In the genomic region with DNA sequence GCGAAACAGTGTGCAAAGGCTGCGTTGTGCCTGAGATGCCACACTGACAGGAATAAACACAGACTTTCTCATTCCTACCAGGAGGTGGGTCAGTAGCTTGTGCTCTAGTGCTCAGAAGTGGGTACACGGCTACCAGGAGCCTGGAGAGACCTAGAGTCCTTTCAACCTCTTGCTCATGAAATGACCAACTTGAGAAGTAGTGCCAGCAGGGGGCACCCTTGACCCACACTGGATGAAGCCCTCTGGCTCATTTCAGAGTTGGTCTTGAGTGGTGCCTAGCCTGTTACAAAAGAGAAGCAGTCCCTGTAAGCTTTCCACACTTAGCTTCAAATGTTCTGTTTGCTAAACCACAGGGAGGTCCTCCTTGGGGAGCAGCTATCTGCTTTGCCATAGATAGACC, we compare ENCODE assay signal across 8 mouse cellular contexts. TPM values are rescaled to one million over a fixed set of nuclear protein-coding genes. Genes with fewer than 3 reads are reported as not detected.
DNase-seq lines count a peak whose midpoint lies in the region; ATAC-seq and TF ChIP-seq lines count a peak whose summit lies in the region.
"Had no signal": no experiment of that assay in that cellular context is flagged by ENCODE, and none has a peak within 500 bp of the region (broad histone marks: within the 10 kb centered on the region; RNA-seq: fewer than 3 reads in every experiment).

No protein-coding gene starts in this region.

- no peaks in the 10 kb centered on the region for H3K9me3 ChIP-seq in intestine, embryonic 15.5 days
- H3K9me3 ChIP-seq in midbrain, embryonic 15.5 days: no peaks in the 10 kb centered on the region
- no peaks in the 10 kb centered on the region for H3K9me3 ChIP-seq in stomach, postnatal 0 days (ENCODE audit: control insufficient read depth, low read length)
- H3K9me3 ChIP-seq: lung, embryonic 15.5 days had no signal

- no peak overlapping the region for H3K4me2 ChIP-seq in intestine, embryonic 15.5 days (replicated peaks)
- no peak overlapping the region for H3K4me2 ChIP-seq in midbrain, embryonic 15.5 days
- H3K4me2 ChIP-seq in stomach, postnatal 0 days (replicated peaks; ENCODE audit: low read depth): no peak overlapping the region
- H3K4me2 ChIP-seq: lung, embryonic 15.5 days had no signal

- H3K4me1 ChIP-seq in intestine, embryonic 15.5 days (replicated peaks): peaks cover 17% of the 10 kb centered on the region
- H3K4me1 ChIP-seq in midbrain, embryonic 15.5 days: 0 out of 2 replicates have a peak, but pooled peaks cover 5% of the 10 kb centered on the region
- peaks cover 3% of the 10 kb centered on the region; the same call in 1 of the 2 replicates for H3K4me1 ChIP-seq in stomach, postnatal 0 days (replicated peaks; ENCODE audit: control insufficient read depth, insufficient read depth)

- H3K36me3 ChIP-seq in intestine, embryonic 15.5 days: no peaks in the 10 kb centered on the region
- no peaks in the 10 kb centered on the region for H3K36me3 ChIP-seq in midbrain, embryonic 15.5 days (replicated peaks)
- H3K36me3 ChIP-seq in stomach, postnatal 0 days (ENCODE audit: control insufficient read depth, insufficient read depth, low read length): no peaks in the 10 kb centered on the region
- H3K36me3 ChIP-seq: lung, embryonic 15.5 days had no signal

- WGBS in intestine, embryonic 15.5 days: 45% methylated on average over 3 of the region's 3 CpGs
- 58% methylated on average over 3 of the region's 3 CpGs for WGBS in midbrain, embryonic 15.5 days
- 49% methylated on average over 3 of the region's 3 CpGs for WGBS in stomach, postnatal 0 days

- no peak overlapping the region for H3K27ac ChIP-seq in gastrocnemius, adult 2 months
- peak overlapping the region; percentile 44; the same call in 1 of the 2 replicates for H3K27ac ChIP-seq in intestine, embryonic 15.5 days
- no peak overlapping the region for H3K27ac ChIP-seq in midbrain, embryonic 15.5 days
- H3K27ac ChIP-seq in stomach, postnatal 0 days (replicated peaks): no peak overlapping the region
- H3K27ac ChIP-seq: lung, embryonic 15.5 days had no signal

- TF ChIP-seq CTCF in gastrocnemius, adult 2 months (IDR thresholded peaks at IDR 0.05): peak; percentile 82
- peak; percentile 91 for TF ChIP-seq CTCF in stomach, postnatal 0 days (IDR thresholded peaks at IDR 0.05; ENCODE audit: low read depth)

- intact Hi-C loops in gastrocnemius, adult 2 months (cut with DNase I): loop anchor here (1.0 to 10.0 kb wide), 4 partner anchors 56 to 672 kb away; no protein-coding TSS in a partner anchor
- intact Hi-C loops in left cerebral cortex, postnatal 10 days (cut with DNase I): loop anchor here (2.0 to 5.0 kb wide), 2 partner anchors 284 to 675 kb away; no protein-coding TSS in a partner anchor

- H3K4me3 ChIP-seq in gastrocnemius, adult 2 months: no peak overlapping the region
- H3K4me3 ChIP-seq in intestine, embryonic 15.5 days (replicated peaks): no peak overlapping the region
- H3K4me3 ChIP-seq in midbrain, embryonic 15.5 days: no peak overlapping the region
- no peak overlapping the region for H3K4me3 ChIP-seq in stomach, postnatal 0 days (ENCODE audit: low read depth, low read length)
- H3K4me3 ChIP-seq: lung, embryonic 15.5 days had no signal

- no peak for ATAC-seq in intestine, embryonic 15.5 days
- ATAC-seq in midbrain, embryonic 15.5 days (replicated peaks): 0 out of 2 replicates have a peak, but pooled peaks have one; percentile 37
- peak; percentile 49; the same call in 1 of the 2 replicates for ATAC-seq in stomach, postnatal 0 days (ENCODE audit: low FRiP score, low TSS enrichment)

- H3K9ac ChIP-seq in intestine, embryonic 15.5 days: no peak overlapping the region
- H3K9ac ChIP-seq in midbrain, embryonic 15.5 days: no peak overlapping the region
- no peak overlapping the region for H3K9ac ChIP-seq in stomach, postnatal 0 days (ENCODE audit: low read length)
- H3K9ac ChIP-seq: lung, embryonic 15.5 days had no signal

- no peaks in the 10 kb centered on the region for H3K27me3 ChIP-seq in intestine, embryonic 15.5 days (replicated peaks)
- no peaks in the 10 kb centered on the region for H3K27me3 ChIP-seq in midbrain, embryonic 15.5 days (replicated peaks)
- H3K27me3 ChIP-seq in stomach, postnatal 0 days (ENCODE audit: control insufficient read depth, insufficient read depth, low read length): no peaks in the 10 kb centered on the region

- TF ChIP-seq EP300 in stomach, postnatal 0 days (optimal IDR thresholded peaks at IDR 0.05): no peak

- peak; percentile 62 for DNase-seq in adrenal gland, adult 2 months
- DNase-seq in cerebellum, adult 9-11 months: peak; percentile 28
- DNase-seq in gastrocnemius, adult 2 months: peak; percentile 85
- DNase-seq in left cerebral cortex, postnatal 10 days (ENCODE audit: extremely low spot score in 1 of 2, low spot score in 2 of 2): peak; percentile 58 to 81
- DNase-seq in stomach, postnatal 0 days (ENCODE audit: low spot score): peak; percentile 87

RNA-seq across cellular contexts. Expression of a gene that starts 28.5 kb away (rescaled TPM):
- 1 to 10 TPM; 1.1 to 1.9 TPM for total RNA-seq in adrenal gland, adult 2 months (2021)
- 1.6 and 4.0 TPM in 2 replicates for polyA plus RNA-seq in adrenal gland, adult 2 months (2012; rRNA removed)
- 1 to 10 TPM; 2.3 to 2.7 TPM for total RNA-seq in gastrocnemius, adult 2 months (2021)
- polyA plus RNA-seq in intestine, embryonic 15.5 days (2015; fragmentation: Nextera tagmentation; extraction: Ambion mirVana): 5.7 and 6.1 TPM in 2 replicates
- total RNA-seq in left cerebral cortex, postnatal 10 days (2021): 10 to 100 TPM; 66.0 to 66.5 TPM
- polyA plus RNA-seq in midbrain, embryonic 15.5 days (2015; fragmentation: Nextera tagmentation; extraction: Ambion mirVana): 1.7 and 2.9 TPM in 2 replicates
- polyA plus RNA-seq in stomach, postnatal 0 days (2015; fragmentation: Nextera tagmentation; extraction: Ambion mirVana): 1.6 and 1.8 TPM in 2 replicates

RNA-seq across cellular contexts. Expression of a gene that starts 46.7 kb away (rescaled TPM):
- 10 to 100 TPM; 30.5 to 44.2 TPM for total RNA-seq in adrenal gland, adult 2 months (2021)
- 108 and 121 TPM in 2 replicates for polyA plus RNA-seq in adrenal gland, adult 2 months (2012; rRNA removed)
- 10 to 100 TPM; 40.6 to 65.5 TPM for total RNA-seq in gastrocnemius, adult 2 months (2021)
- 122 and 132 TPM in 2 replicates for polyA plus RNA-seq in intestine, embryonic 15.5 days (2015; fragmentation: Nextera tagmentation; extraction: Ambion mirVana)
- total RNA-seq in left cerebral cortex, postnatal 10 days (2021): 1 to 10 TPM; 5.2 to 5.8 TPM
- 2.9 and 3.3 TPM in 2 replicates for polyA plus RNA-seq in midbrain, embryonic 15.5 days (2015; fragmentation: Nextera tagmentation; extraction: Ambion mirVana)
- polyA plus RNA-seq in stomach, postnatal 0 days (2015; fragmentation: Nextera tagmentation; extraction: Ambion mirVana): 58.6 and 59.2 TPM in 2 replicates

Comparison
In these comparisons a context has a peak if more than half of its experiments do, and no peak if none do; other contexts are left out.
1. DNase-seq: peak in every context shown above with its lines; median percentile 87 in stomach, postnatal 0 days; 85 in gastrocnemius, adult 2 months; 70 in left cerebral cortex, postnatal 10 days; 62 in adrenal gland, adult 2 months; 28 in cerebellum, adult 9-11 months.
2. RNA of a gene that starts 46.7 kb away (polyA plus RNA-seq): 122 to 132 TPM in intestine, embryonic 15.5 days, 108 to 121 TPM in adrenal gland, adult 2 months and 58.6 to 59.2 TPM in stomach, postnatal 0 days; 2.9 to 3.3 TPM in midbrain, embryonic 15.5 days; every median in the first group is over 10 times any median in the second.